Mouse (Mus musculus) left cerebral cortex, postnatal 14 days (tissue): ENCODE data around the gene Bpnt1. TPM values are rescaled to one million over a fixed set of nuclear protein-coding genes. Genes with fewer than 3 reads are reported as not detected.

Source experiments
- DNase-seq, 2 experiments: peaks; one replicate each; pipeline ENCODE4 v3.0.0; 2021 to 2022; ENCODE audit warnings: low spot score in 2 of 2, mixed read lengths in 1 of 2
- intact Hi-C: fragments of 180-260 bp; cut with DNase I; formaldehyde crosslinking; loops from one replicate; pipeline ENCODE4 v1.15.1; 2025
- microRNA-seq, 2 experiments: library from miRNA; unstranded; fragments of <30 nt; microRNA quantifications; one replicate each; pipeline ENCODE4 v1.2.0; 2022
- total RNA-seq, 2 experiments: library from RNA; stranded (reverse); gene quantifications; 2 replicates each; pipeline ENCODE4 v1.2.3; 2021

Bpnt1 gene
- total RNA-seq, 2 experiments from 2014 or later: 77.2 to 80.1 TPM

DNA sequence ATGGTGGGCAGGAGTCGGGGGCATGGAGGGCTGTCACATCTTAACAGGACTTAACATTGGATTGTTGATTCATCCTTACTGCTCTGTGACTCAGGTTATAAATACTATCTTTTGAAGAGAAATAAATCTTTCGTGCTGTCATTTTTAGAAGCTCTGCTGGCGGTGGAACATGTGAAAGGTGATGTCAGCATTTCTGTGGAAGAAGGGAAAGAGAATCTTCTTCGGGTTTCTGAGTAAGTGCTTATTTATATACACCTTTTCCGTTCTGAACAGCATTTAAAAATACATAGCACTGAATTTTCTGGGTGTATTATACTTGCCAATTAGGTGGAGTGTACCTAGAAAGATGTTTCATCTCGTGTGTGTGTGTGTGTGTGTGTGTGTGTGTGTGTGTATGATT lies 35.4 kb downstream of the Bpnt1 start:
- intact Hi-C loops: no loop called here
- no peak for DNase-seq

GRCm38 (mm10) chr1:185369979-185370378 lies 38.0 kb downstream of the Bpnt1 start:
- no peak for DNase-seq
- intact Hi-C loops: no loop called here

DNA sequence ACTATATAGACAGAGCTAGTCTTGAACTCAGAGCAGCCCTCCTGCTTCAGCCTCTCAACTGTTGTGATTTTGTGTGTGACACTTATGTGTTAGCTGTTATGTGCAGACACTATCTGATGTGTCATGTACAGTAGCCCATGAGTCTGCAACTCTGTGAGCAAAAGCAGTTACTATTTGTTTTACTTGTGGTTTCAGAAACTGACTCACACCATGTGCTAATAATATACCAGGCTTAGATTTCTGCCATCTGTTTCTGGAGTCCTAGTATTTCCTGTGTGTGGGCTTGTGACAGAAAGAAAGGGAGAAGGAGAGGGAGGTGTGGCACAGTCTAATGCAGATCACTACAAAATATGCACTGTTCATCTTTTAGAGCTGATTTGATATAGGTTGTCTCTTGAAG lies 44.4 kb downstream of the Bpnt1 start:
- DNase-seq: peak; percentile 40 to 70

GRCm38 (mm10) chr1:185377429-185377828 lies 45.5 kb downstream of the Bpnt1 start:
- intact Hi-C loops: no loop called here
- no peak for DNase-seq

More for the DNA sequence above, 44.4 kb downstream of the Bpnt1 start:
- intact Hi-C loops: no loop called here

GRCm38 (mm10) chr1:185401615-185402014 lies 69.7 kb downstream of the Bpnt1 start:
- intact Hi-C loops: no loop called here
- no peak for DNase-seq

DNA sequence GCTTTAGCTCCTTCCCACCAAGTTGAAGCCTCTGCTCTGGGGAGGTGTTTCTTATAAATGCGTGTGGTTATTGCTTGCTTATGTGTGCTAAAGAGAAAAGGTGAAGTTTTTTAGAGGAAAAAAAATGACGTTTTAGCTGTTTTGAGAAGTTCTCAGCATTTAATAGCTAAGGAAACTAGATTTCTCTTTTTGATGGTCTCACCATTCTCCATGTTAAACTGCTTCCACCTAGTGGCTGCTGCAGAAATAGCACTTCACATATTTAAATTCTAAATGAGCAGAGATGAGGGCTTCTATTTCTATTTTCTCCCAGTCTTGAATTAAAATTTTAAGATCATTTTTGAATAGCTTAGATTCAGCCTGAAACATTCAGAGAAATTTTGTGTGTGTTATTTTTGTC lies 72.1 kb downstream of the Bpnt1 start:
- intact Hi-C loops: no loop called here
- DNase-seq: peak; percentile 29 to 64

DNA sequence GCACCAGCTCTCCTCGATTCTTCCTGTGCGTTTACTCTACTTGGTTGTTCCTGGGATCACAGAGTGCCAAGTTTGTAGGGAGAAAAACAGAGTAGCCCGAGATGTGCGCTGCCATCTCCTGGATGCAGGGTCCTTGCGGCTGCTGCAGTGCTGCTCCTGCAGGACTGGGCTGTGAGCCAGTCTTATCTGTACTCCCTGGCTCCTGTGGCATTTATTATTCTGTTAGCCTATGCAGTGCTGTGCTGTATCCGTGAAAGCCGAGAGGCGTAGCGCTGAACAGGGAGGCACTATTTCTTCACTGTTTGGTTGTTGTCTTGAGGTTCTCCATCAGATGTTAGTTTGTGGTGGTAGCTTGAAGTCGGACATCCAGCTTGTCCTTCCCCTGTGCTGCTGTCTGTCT lies 74.0 kb downstream of the Bpnt1 start:
- no peak for DNase-seq
- intact Hi-C loops: no loop called here

Small RNAs within 50 kb of the gene (microRNA-seq; reads per million reads assigned to microRNA genes)
- 0 reads per million in 2 experiments for gene Mir194-1
- 0 to 0.67 reads per million in 2 experiments for gene Mir215

Other genes starting within 250 kb of the Bpnt1 start
- 10 to 100 TPM; 65.2 to 71.2 TPM for gene Rab3gap2, start 128.0 kb upstream of the Bpnt1 start, total RNA-seq
- 10 to 100 TPM; 32.8 to 33.2 TPM for gene Iars2, start 2.8 kb upstream of the Bpnt1 start, total RNA-seq
- 10 to 100 TPM; 77.4 to 81.2 TPM for gene Eprs, start 30.9 kb downstream of the Bpnt1 start, total RNA-seq
- 10 to 100 TPM; 11.2 to 12.5 TPM for gene Slc30a10, start 122.7 kb downstream of the Bpnt1 start, total RNA-seq